Mouse (Mus musculus) kidney, postnatal 36 days (tissue): Measurements from ENCODE around the gene Gm13103.
"Not testable (repeated sequence)": the region's sequence is repeated elsewhere in the genome, so short reads cannot be mapped to it uniquely, and the experiment has no call there.

Source experiments
- DNase-seq, 2 experiments: peaks; one replicate each; pipeline ENCODE4 v3.0.0; 2021 to 2022; ENCODE audit warnings: mixed read lengths in 2 of 2

Gm13103 gene

GRCm38 (mm10) chr4:143846197-143846596 is at the start of gene Gm13103:
Gene Gm13103 (plus strand): TSS chr4:143846497.
- not testable (repeated sequence) for DNase-seq

- no peak for DNase-seq
Observed at GRCm38 (mm10) chr4:143815993-143816392, 30.3 kb upstream of the Gm13103 start, which contains the start of gene Gm13084. Gene Gm13084 (minus strand): TSS chr4:143816093.

- peak; percentile 23 to 26 for DNase-seq
Observed at GRCm38 (mm10) chr4:143882371-143882770, 36.1 kb downstream of the Gm13103 start.

- not testable (repeated sequence) for DNase-seq
Observed at GRCm38 (mm10) chr4:143894406-143894805, 48.1 kb downstream of the Gm13103 start.

GRCm38 (mm10) chr4:143900280-143900679 is 54.0 kb downstream of the Gm13103 start, which contains the start of gene Pramef6:
Gene Pramef6 (minus strand): TSS chr4:143900380.
- DNase-seq: not testable (repeated sequence)
